Mouse (Mus musculus) leukemia stem cell, adult 10-12 weeks (primary cell): Measurements from ENCODE around the gene Defa32. TPM values are rescaled to one million over a fixed set of nuclear protein-coding genes. Genes with fewer than 3 reads are reported as not detected.

Source experiments
- polyA plus RNA-seq: library from polyadenylated mRNA; stranded (reverse); fragments of >175 nt; gene quantifications from 2 replicates; pipeline ENCODE4 v1.2.3, GENCODE M21; 2012; ENCODE audit warnings: low replicate concordance

Gene Defa32
- polyA plus RNA-seq: not detected in 2 replicates

DNA sequence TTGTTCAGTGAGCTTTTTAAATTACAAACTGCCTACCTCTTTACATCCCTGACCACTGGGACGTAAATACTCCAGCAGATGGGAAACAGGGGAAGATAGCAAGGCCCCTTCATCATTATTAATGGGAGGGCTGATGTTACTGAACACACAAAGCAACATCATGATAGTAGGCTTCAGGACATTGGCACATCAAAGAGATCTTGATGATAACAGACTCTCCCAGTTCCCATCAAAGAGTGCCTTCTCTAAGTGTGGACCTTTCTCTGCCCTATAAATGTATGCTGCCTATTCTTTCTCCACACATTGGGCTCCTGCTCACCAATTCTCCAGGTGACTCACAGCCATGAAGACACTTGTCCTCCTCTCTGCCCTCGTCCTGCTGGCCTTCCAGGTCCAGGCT, at the start of gene Defa32:
Gene Defa32, plus strand, starts transcription at position 301 of the 400 bp plus-strand sequence.

GRCm38 (mm10) chr8:21508958-21509357, 19.9 kb upstream of the Defa32 start, which contains the start of gene Defa20:
Gene Defa20 (plus strand): TSS chr8:21509258.

DNA sequence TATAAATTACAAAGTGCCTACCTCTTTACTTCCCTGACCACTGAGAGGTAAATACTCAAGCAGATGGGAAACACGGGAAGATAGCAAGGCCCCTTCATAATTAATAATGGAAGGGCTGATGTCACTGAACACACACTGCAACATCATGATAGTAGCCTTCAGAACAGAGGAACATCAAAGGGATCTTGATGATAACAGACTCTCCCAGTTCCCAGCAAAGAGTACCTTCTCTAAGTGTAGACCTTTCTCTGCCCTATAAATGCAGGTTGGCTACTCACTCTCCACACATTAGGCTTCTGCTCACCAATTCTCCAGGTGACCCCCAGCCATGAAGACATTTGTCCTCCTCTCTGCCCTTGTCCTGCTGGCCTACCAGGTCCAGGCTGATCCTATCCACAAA, 36.3 kb downstream of the Defa32 start, which contains the start of gene Defa37:
Gene Defa37, plus strand, starts transcription at position 301 of the 400 bp plus-strand sequence.

Other genes with a start within 250 kb of the Defa32 start
- not detected in 2 replicates for gene Defa27, start 213.5 kb upstream of the Defa32 start, polyA plus RNA-seq
- gene Defa29, start 202.0 kb upstream of the Defa32 start, polyA plus RNA-seq: not detected in 2 replicates
- not detected in 2 replicates for gene Defa2, start 150.5 kb upstream of the Defa32 start, polyA plus RNA-seq
- gene Defa33, start 137.2 kb upstream of the Defa32 start, polyA plus RNA-seq: not detected in 2 replicates
- gene Defa36, start 101.6 kb upstream of the Defa32 start, polyA plus RNA-seq: not detected in 2 replicates
- not detected in 2 replicates for gene Gm7849, start 72.5 kb upstream of the Defa32 start, polyA plus RNA-seq
- not detected in 2 replicates for gene Defa20, start 19.8 kb upstream of the Defa32 start, polyA plus RNA-seq
- gene Defa37, start 36.4 kb downstream of the Defa32 start, polyA plus RNA-seq: not detected in 2 replicates
- not detected in 2 replicates for gene Defa28, start 54.0 kb downstream of the Defa32 start, polyA plus RNA-seq
- not detected in 2 replicates for gene Gm7861, start 65.5 kb downstream of the Defa32 start, polyA plus RNA-seq
- gene Defa26, start 89.2 kb downstream of the Defa32 start, polyA plus RNA-seq: not detected in 2 replicates
- not detected in 2 replicates for gene Defa17, start 126.7 kb downstream of the Defa32 start, polyA plus RNA-seq
- not detected in 2 replicates for gene Defa34, start 136.8 kb downstream of the Defa32 start, polyA plus RNA-seq
- gene AY761184, start 174.6 kb downstream of the Defa32 start, polyA plus RNA-seq: not detected in 2 replicates
- gene Defa24, start 205.5 kb downstream of the Defa32 start, polyA plus RNA-seq: not detected in 2 replicates